Mouse (Mus musculus) hindbrain, embryonic 13.5 days (tissue): ENCODE results near the gene Nadk2. TPM values are rescaled to one million over a fixed set of nuclear protein-coding genes. Genes with fewer than 3 reads are reported as not detected.

Experiments used
- ATAC-seq: fragments of 200-750 bp; cut with Nextera tagmentation; 2 replicates; pipeline ENCODE4 v1.8.0; 2017; ENCODE audit warnings: moderate TSS enrichment; ENCODE audit not compliant: low FRiP score
- H3K27ac ChIP-seq: fragments of 300-500 bp; sonication (generic); 2 replicates; pipeline ENCODE4 v1.5.1; 2015; ENCODE audit warnings: inconsistent platforms, mild to moderate bottlenecking, moderate library complexity
- H3K27me3 ChIP-seq: fragments of 300-500 bp; sonication (generic); 2 replicates; pipeline ENCODE4 v1.6.1; 2015; ENCODE audit warnings: mild to moderate bottlenecking, inconsistent platforms
- H3K36me3 ChIP-seq: fragments of 300-500 bp; sonication (generic); 2 replicates; pipeline ENCODE4 v1.6.1; 2015; ENCODE audit warnings: mild to moderate bottlenecking, inconsistent platforms
- H3K4me1 ChIP-seq: fragments of 300-500 bp; sonication (generic); replicated peaks from 2 replicates; pipeline ENCODE4 v1.6.1; 2015; ENCODE audit warnings: inconsistent platforms
- H3K4me2 ChIP-seq: fragments of 300-500 bp; sonication (generic); 2 replicates; pipeline ENCODE4 v1.6.1; 2015; ENCODE audit warnings: inconsistent platforms, mild to moderate bottlenecking, moderate library complexity
- H3K4me3 ChIP-seq: fragments of 300-500 bp; sonication (generic); 2 replicates; pipeline ENCODE4 v1.5.1; 2015; ENCODE audit warnings: mild to moderate bottlenecking, inconsistent platforms
- H3K9ac ChIP-seq: fragments of 300-500 bp; sonication (generic); 2 replicates; pipeline ENCODE4 v1.6.1; 2015; ENCODE audit warnings: mild to moderate bottlenecking, inconsistent platforms
- H3K9me3 ChIP-seq: fragments of 300-500 bp; sonication (generic); 2 replicates; pipeline ENCODE4 v1.6.1; 2016; ENCODE audit warnings: inconsistent platforms
- WGBS: fragments of 180-500 bp; shearing (Covaris S2); methylation state at CpG from one replicate; pipeline ENCODE4 v1.1.7; 2015; 5-methylcytosine and 5-hydroxymethylcytosine counted together
- polyA plus RNA-seq: library from polyadenylated mRNA; unstranded; fragments of >200 nt; fragmentation: Nextera tagmentation; extraction: Ambion mirVana; gene quantifications from 2 replicates; pipeline ENCODE4 v1.2.1, GENCODE M21; 2015

Nadk2 gene
- polyA plus RNA-seq, 1 experiment from 2014 or later = 30.9 TPM

DNA sequence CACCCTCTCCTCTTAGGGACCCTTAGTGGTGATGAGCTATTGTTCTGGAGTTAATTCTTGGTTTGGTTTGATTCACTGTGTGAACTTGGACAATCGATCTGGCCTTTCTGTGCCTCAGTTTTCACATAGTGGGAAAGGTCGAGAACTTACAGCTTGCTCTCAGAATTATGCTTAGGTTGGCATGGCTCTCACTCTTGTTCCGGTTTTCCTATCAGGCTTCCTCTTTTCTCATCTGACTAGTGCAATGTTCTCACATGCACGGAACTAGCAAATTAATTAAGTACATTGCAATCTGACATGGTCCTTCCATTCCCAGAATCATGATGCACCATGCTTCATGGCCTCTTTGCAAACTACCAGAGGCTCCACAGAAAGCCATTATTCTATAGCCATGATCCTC lies 51.9 kb downstream of the Nadk2 start:
- no peaks in the 10 kb centered on the region for H3K27me3 ChIP-seq
- no peak overlapping the region for H3K4me2 ChIP-seq
- no peaks in the 10 kb centered on the region for H3K9me3 ChIP-seq
- H3K27ac ChIP-seq = no peak overlapping the region
- no peaks in the 10 kb centered on the region for H3K4me1 ChIP-seq
- no peak overlapping the region for H3K9ac ChIP-seq
- ATAC-seq = no peak
- H3K36me3 ChIP-seq = peaks cover 64% of the 10 kb centered on the region
- 93% methylated on average over 4 of the region's 4 CpGs for WGBS
- no peak overlapping the region for H3K4me3 ChIP-seq

- no peaks in the 10 kb centered on the region for H3K4me1 ChIP-seq
- no peak overlapping the region for H3K27ac ChIP-seq
- H3K36me3 ChIP-seq = peaks cover 68% of the 10 kb centered on the region
- ATAC-seq = no peak
- no peaks in the 10 kb centered on the region for H3K9me3 ChIP-seq
- WGBS = 95% methylated on average over 21 of the region's 21 CpGs
- H3K4me3 ChIP-seq = no peak overlapping the region
- H3K27me3 ChIP-seq = no peaks in the 10 kb centered on the region
- H3K4me2 ChIP-seq = no peak overlapping the region
- H3K9ac ChIP-seq = no peak overlapping the region
Observed at GRCm38 (mm10) chr15:9124856-9125255, 53.8 kb downstream of the Nadk2 start.

DNA sequence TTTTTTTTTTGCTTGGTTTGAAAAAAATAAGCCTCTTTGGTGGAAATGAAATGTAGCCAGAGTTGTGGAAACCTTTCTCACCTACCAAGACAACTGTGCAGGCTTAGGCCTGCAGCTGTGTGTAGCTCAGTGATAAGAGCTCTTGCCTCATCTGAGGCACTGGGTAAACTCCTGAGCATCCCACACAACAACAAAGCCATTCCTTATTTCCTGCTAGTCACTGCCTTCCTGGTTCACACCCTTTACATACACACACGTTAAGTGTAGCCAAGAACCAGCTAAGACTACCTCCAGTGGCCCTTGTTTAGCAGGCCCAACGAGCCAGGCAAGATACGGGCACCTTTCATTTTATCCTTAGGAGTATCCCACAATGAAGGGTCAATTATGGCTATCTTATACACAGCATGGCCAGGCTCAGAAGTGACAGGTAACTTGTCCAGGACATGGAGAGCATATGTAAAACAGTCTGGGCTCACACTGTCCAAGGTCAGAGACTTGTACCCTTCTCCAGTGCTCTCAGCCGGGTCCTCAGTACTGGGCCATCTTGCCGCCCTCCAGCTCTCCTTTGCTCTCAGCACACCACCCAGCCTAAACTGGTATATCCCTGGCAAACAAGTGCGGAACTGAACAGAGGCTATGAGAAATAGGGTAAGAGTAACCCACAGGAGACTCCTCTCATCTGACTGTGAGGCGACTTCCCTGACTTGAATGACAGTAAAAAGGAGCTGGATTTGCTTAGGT lies 56.2 kb downstream of the Nadk2 start:
- ATAC-seq = no peak
- 88% methylated on average over 7 of the region's 7 CpGs for WGBS
- Histone ChIP-seq H3K27me3 (no peaks in the 10 kb centered on the region), H3K27ac (no peak overlapping the region), H3K4me2 (no peak overlapping the region), H3K4me1 (no peaks in the 10 kb centered on the region; the same call in 1 of the 2 replicates), H3K4me3 (no peak overlapping the region), H3K9me3 (no peaks in the 10 kb centered on the region), H3K36me3 (peaks cover 70% of the 10 kb centered on the region), H3K9ac (no peak overlapping the region)

DNA sequence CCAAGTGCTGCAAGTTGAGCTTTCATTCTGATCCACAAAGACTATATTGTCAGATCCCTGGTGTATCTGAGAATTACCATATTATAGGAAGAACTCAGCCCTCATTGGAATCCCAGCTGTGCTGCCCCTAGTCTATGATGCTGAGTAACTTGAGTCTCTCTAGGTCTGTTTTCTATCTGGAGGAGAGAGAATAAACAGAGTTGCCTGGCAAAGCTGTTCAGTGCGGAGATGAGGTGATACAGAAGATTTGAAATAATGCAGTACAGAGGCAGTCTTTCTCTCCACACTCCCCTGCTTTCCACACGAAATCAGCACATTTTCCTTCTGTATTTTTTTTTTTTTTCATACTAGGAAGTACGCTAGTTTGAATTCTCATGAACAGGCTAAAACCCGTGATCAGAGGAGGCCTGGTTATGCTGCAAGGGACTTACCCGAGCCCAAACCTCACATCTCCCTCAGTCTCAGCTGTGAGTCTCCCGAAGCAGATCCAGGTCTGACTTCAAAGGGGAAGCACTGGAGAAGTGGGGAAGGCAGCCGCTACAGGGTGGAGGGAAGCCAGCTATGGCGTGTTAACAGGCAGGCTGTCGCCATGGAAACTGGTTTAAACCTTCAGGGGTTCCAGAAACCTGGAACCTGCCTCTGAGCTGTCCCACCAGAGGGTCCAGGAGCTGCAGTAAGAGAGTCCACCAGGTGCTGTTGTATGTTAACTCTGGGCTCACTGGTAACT lies 59.9 kb downstream of the Nadk2 start:
- no peak overlapping the region for H3K27ac ChIP-seq
- H3K4me1 ChIP-seq = peaks cover 10% of the 10 kb centered on the region
- H3K4me2 ChIP-seq = no peak overlapping the region
- 84% methylated on average over 9 of the region's 9 CpGs for WGBS
- no peak overlapping the region for H3K4me3 ChIP-seq
- no peak overlapping the region for H3K9ac ChIP-seq
- no peak for ATAC-seq
- H3K9me3 ChIP-seq = no peaks in the 10 kb centered on the region
- no peaks in the 10 kb centered on the region for H3K27me3 ChIP-seq
- H3K36me3 ChIP-seq = peaks cover 50% of the 10 kb centered on the region

- ATAC-seq = no peak
- Histone ChIP-seq H3K4me1 (peaks cover 10% of the 10 kb centered on the region), H3K4me2 (no peak overlapping the region), H3K9ac (no peak overlapping the region), H3K4me3 (no peak overlapping the region), H3K27me3 (no peaks in the 10 kb centered on the region), H3K36me3 (peaks cover 55% of the 10 kb centered on the region), H3K27ac (no peak overlapping the region), H3K9me3 (no peaks in the 10 kb centered on the region)
- 90% methylated on average over 4 of the region's 4 CpGs for WGBS
Observed at GRCm38 (mm10) chr15:9131499-9131888, 60.4 kb downstream of the Nadk2 start.

DNA sequence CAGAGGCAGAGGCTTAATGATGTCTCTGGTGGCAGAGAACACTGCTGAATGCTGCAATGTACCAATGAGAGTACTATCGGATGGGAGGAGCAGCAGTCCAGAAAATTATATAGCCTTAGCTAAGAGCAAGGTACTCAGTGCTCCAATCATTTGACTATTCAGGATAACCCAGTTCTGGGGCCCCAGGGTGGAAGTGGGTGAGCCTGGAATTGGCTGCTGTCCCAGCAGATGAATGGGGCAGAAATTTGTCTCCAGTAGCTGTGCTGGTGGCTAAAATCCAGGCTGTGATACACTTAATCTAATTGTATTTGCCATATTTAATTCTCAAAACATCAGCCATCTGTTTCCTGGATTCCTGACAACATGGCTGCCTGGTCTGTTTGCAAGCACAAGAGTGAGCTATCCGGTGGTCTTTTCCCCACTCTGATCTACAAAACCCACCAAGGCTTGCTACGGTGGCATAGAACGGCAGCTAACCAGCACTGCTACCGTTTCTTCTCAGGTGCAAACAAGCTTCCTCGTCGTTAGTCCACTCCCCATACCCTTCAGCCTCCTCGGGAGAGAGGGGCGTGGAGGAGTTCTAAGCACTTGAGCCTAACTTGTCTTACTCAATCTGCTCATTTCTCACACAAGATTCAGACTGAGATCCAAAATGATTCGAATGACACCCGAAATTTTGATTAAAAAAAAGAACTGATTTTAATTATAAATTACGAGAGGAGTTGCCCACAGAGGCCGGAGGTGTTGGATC lies 61.8 kb downstream of the Nadk2 start:
- WGBS = 88% methylated on average over 13 of the region's 13 CpGs
- Histone ChIP-seq H3K9me3 (no peaks in the 10 kb centered on the region), H3K4me1 (peaks cover 14% of the 10 kb centered on the region), H3K36me3 (peaks cover 58% of the 10 kb centered on the region), H3K27ac (no peak overlapping the region), H3K9ac (no peak overlapping the region), H3K4me2 (no peak overlapping the region), H3K27me3 (no peaks in the 10 kb centered on the region), H3K4me3 (no peak overlapping the region)
- no peak for ATAC-seq

GRCm38 (mm10) chr15:9134891-9135507 lies 63.9 kb downstream of the Nadk2 start:
- ATAC-seq = no peak
- no peak overlapping the region for H3K9ac ChIP-seq
- no peak overlapping the region for H3K4me3 ChIP-seq
- peaks cover 47% of the 10 kb centered on the region for H3K36me3 ChIP-seq
- H3K27me3 ChIP-seq = no peaks in the 10 kb centered on the region
- H3K9me3 ChIP-seq = no peaks in the 10 kb centered on the region
- WGBS = 83% methylated on average over 6 of the region's 6 CpGs
- no peak overlapping the region for H3K27ac ChIP-seq
- no peak overlapping the region for H3K4me2 ChIP-seq
- peaks cover 31% of the 10 kb centered on the region for H3K4me1 ChIP-seq

GRCm38 (mm10) chr15:9139447-9139846 lies 68.4 kb downstream of the Nadk2 start:
- Histone ChIP-seq H3K9me3 (no peaks in the 10 kb centered on the region), H3K4me2 (peak overlapping the region; percentile 68), H3K4me3 (peak overlapping the region; percentile 85), H3K4me1 (peaks cover 39% of the 10 kb centered on the region), H3K27me3 (no peaks in the 10 kb centered on the region), H3K9ac (peak overlapping the region; percentile 89), H3K27ac (no peak overlapping the region), H3K36me3 (peaks cover 32% of the 10 kb centered on the region)
- WGBS = 29% methylated on average over 10 of the region's 10 CpGs
- no peak for ATAC-seq

GRCm38 (mm10) chr15:9140252-9140680 lies 69.2 kb downstream of the Nadk2 start, which contains the start of gene Lmbrd2:
Gene Lmbrd2 (plus strand): TSS chr15:9140550.
- no peaks in the 10 kb centered on the region for H3K27me3 ChIP-seq
- H3K4me1 ChIP-seq = peaks cover 35% of the 10 kb centered on the region
- peak; percentile 99 for ATAC-seq
- peak within 1 kb of the TSS; percentile 83 for H3K4me2 ChIP-seq
- under 1% methylated on average over 33 of the region's 34 CpGs for WGBS
- peaks cover 26% of the 10 kb centered on the region for H3K36me3 ChIP-seq
- H3K4me3 ChIP-seq = peak within 1 kb of the TSS; percentile 85
- no peaks in the 10 kb centered on the region for H3K9me3 ChIP-seq
- peak within 1 kb of the TSS; percentile 91 for H3K27ac ChIP-seq
- H3K9ac ChIP-seq = peak within 1 kb of the TSS; percentile 89

GRCm38 (mm10) chr15:9140684-9141171 lies 69.7 kb downstream of the Nadk2 start:
- Histone ChIP-seq H3K9me3 (no peaks in the 10 kb centered on the region), H3K4me3 (peak overlapping the region; percentile 85), H3K27me3 (no peaks in the 10 kb centered on the region), H3K9ac (peak overlapping the region; percentile 89), H3K36me3 (peaks cover 25% of the 10 kb centered on the region), H3K4me1 (peaks cover 34% of the 10 kb centered on the region), H3K27ac (peak overlapping the region; percentile 91), H3K4me2 (peak overlapping the region; percentile 83)
- WGBS = under 1% methylated on average over 37 of the region's 37 CpGs
- ATAC-seq = peak; percentile 94

GRCm38 (mm10) chr15:9155325-9155724 lies 84.3 kb downstream of the Nadk2 start, which contains the start of gene Skp2:
Gene Skp2 (minus strand): TSS chr15:9155425.
- H3K4me1 ChIP-seq = no peaks in the 10 kb centered on the region

More at GRCm38 (mm10) chr15:9155325-9155724, 84.3 kb downstream of the Nadk2 start, which contains the start of gene Skp2:
- Histone ChIP-seq H3K27ac (no peak within 1 kb of the TSS), H3K36me3 (peaks cover 52% of the 10 kb centered on the region), H3K4me3 (no peak within 1 kb of the TSS), H3K4me2 (no peak within 1 kb of the TSS), H3K9ac (no peak within 1 kb of the TSS), H3K27me3 (no peaks in the 10 kb centered on the region), H3K9me3 (no peaks in the 10 kb centered on the region)
- no peak for ATAC-seq
